Mouse (Mus musculus) heart, embryonic 15.5 days (tissue): ENCODE measurements around the gene Exog. TPM values are rescaled to one million over a fixed set of nuclear protein-coding genes. Genes with fewer than 3 reads are reported as not detected.

ENCODE experiments used
- ATAC-seq: fragments of 200-750 bp; cut with Nextera tagmentation; replicated peaks from 2 replicates; pipeline ENCODE4 v1.8.0; 2017; ENCODE audit warnings: low read depth, moderate TSS enrichment; ENCODE audit not compliant: insufficient number of reproducible peaks, insufficient read depth, low FRiP score
- H3K27ac ChIP-seq: fragments of 300-500 bp; sonication (generic); 2 replicates; pipeline ENCODE4 v1.5.1; 2015; ENCODE audit warnings: mild to moderate bottlenecking, inconsistent platforms
- H3K27me3 ChIP-seq: fragments of 300-500 bp; sonication (generic); 2 replicates; pipeline ENCODE4 v1.6.1; 2015; ENCODE audit warnings: inconsistent platforms
- H3K36me3 ChIP-seq: fragments of 300-500 bp; sonication (generic); 2 replicates; pipeline ENCODE4 v1.6.1; 2015; ENCODE audit warnings: mild to moderate bottlenecking, inconsistent platforms
- H3K4me1 ChIP-seq: fragments of 300-500 bp; sonication (generic); replicated peaks from 2 replicates; pipeline ENCODE4 v1.6.1; 2015; ENCODE audit warnings: inconsistent platforms
- H3K4me2 ChIP-seq: fragments of 300-500 bp; sonication (generic); 2 replicates; pipeline ENCODE4 v1.6.1; 2015; ENCODE audit warnings: inconsistent platforms, mild to moderate bottlenecking, moderate library complexity
- H3K4me3 ChIP-seq: fragments of 300-500 bp; sonication (generic); 2 replicates; pipeline ENCODE4 v1.5.1; 2015; ENCODE audit warnings: mild to moderate bottlenecking, inconsistent platforms
- H3K9ac ChIP-seq: fragments of 300-500 bp; sonication (generic); 2 replicates; pipeline ENCODE4 v1.6.1; 2015; ENCODE audit warnings: mild to moderate bottlenecking, inconsistent platforms
- H3K9me3 ChIP-seq: fragments of 300-500 bp; sonication (generic); replicated peaks from 2 replicates; pipeline ENCODE4 v1.6.1; 2016; ENCODE audit warnings: inconsistent platforms
- WGBS: fragments of 180-500 bp; shearing (Covaris S2); methylation state at CpG from one replicate; pipeline ENCODE4 v1.1.7; 2015; ENCODE audit warnings: mixed read lengths; 5-methylcytosine and 5-hydroxymethylcytosine counted together
- polyA plus RNA-seq: library from polyadenylated mRNA; unstranded; fragments of >200 nt; fragmentation: Nextera tagmentation; extraction: Ambion mirVana; gene quantifications from 2 replicates; pipeline ENCODE4 v1.2.1, GENCODE M21; 2015

The Exog gene
- 9.7 and 12.0 TPM in 2 replicates for polyA plus RNA-seq

DNA sequence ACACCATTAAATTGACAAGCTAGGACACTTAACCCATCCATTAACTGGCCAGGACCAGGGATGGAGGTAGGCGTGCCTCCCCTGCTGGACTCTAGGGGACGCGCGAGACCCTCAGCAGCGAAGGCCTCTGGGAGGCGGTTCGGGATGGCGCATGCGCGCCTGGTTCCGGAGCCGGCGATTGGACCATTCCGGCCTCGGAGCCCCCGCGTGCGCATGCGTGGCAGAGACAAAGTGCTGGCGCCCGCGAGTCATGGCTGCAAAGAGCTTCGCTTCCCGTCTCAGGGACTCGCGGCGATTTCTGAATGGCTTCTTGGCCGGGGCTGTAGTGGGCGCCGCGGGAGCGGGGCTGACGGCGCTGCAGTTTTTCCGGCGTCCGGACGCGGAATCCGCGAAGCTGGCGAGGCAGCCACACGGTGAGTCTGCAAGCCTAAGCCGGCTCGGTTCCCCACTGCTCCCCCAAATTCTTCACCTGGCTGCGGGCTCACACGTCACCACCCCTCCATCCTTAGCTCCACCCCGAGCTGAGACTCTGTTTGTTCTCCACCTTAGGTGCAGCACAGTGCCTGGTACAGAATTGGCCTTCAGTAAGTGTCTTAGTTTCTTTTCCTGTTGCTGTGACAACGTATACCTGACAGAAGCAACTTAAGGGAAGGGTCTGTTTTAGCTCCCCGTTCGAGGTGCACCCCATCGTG, at the start of gene Exog:
Gene Exog (plus strand): TSS at position 206 of the 692 bp plus-strand sequence.
- Histone ChIP-seq H3K4me3 (peak within 1 kb of the TSS; percentile 94), H3K9ac (peak within 1 kb of the TSS; percentile 90), H3K9me3 (no peaks in the 10 kb centered on the region), H3K4me1 (peaks cover 14% of the 10 kb centered on the region), H3K27me3 (no peaks in the 10 kb centered on the region), H3K4me2 (peak within 1 kb of the TSS; percentile 91), H3K27ac (peak within 1 kb of the TSS; percentile 79), H3K36me3 (peaks cover 24% of the 10 kb centered on the region)
- peak; percentile 93 for ATAC-seq
- under 1% methylated on average over 49 of the region's 52 CpGs for WGBS

DNA sequence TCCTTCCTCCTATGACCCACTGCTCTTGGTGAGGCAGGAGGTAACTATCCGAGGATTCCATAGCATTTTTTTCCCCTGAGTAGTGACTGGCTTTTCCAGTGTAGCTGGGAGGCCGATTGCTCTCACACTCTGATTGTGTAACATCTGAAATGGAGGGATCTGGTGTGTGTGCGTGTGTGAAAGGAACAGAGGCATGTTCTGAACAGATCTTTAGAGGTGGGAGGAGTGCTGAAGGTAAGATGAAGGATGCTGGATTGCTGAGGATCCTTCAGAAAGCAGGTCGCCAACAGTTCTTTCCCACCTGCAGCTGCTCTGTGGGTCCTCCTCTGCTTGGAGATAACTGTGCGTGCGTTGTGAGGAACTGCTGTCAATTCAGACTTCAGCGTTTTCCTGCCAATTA, 43.4 kb upstream of the Exog start:
- no peaks in the 10 kb centered on the region for H3K9me3 ChIP-seq
- H3K4me3 ChIP-seq, result peak overlapping the region; percentile 93
- 2% methylated on average over 7 of the region's 7 CpGs for WGBS
- peak overlapping the region; percentile 87 for H3K4me2 ChIP-seq
- H3K27ac ChIP-seq, result peak overlapping the region; percentile 59
- ATAC-seq, result no peak
- H3K27me3 ChIP-seq, result no peaks in the 10 kb centered on the region
- peak overlapping the region; percentile 45 for H3K9ac ChIP-seq
- no peaks in the 10 kb centered on the region for H3K36me3 ChIP-seq
- H3K4me1 ChIP-seq, result peaks cover 21% of the 10 kb centered on the region

DNA sequence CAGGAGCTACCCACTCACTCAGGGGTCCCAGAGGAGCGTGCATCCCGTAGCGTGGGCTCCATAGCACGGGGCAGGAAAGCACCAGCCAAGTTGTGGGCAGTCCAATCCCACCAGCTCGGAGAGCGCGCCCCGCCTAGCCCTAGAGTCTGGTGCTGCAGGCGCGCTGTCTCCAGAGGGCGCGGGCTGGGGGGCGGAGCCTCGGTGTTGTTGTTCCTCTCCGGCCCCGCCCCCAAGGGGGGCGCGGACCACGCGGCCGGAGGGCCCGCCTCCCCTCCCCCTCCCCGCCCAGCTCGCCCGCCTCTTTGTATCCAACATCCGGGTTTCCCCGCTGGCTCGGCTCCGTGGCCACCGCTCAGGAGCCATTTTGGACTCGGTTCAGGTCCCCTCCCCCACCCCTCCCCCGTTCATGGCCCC, 42.9 kb upstream of the Exog start, which contains the start of gene Acvr2b:
Gene Acvr2b (plus strand): TSS at position 318 of the 414 bp plus-strand sequence.
- WGBS, result under 1% methylated on average over 31 of the region's 32 CpGs
- Histone ChIP-seq H3K9ac (peak within 1 kb of the TSS; percentile 88), H3K27me3 (no peaks in the 10 kb centered on the region), H3K4me2 (peak within 1 kb of the TSS; percentile 87), H3K27ac (peak within 1 kb of the TSS; percentile 97), H3K36me3 (no peaks in the 10 kb centered on the region), H3K4me3 (peak within 1 kb of the TSS; percentile 93), H3K9me3 (no peaks in the 10 kb centered on the region), H3K4me1 (peaks cover 21% of the 10 kb centered on the region)
- peak; percentile 95 for ATAC-seq

DNA sequence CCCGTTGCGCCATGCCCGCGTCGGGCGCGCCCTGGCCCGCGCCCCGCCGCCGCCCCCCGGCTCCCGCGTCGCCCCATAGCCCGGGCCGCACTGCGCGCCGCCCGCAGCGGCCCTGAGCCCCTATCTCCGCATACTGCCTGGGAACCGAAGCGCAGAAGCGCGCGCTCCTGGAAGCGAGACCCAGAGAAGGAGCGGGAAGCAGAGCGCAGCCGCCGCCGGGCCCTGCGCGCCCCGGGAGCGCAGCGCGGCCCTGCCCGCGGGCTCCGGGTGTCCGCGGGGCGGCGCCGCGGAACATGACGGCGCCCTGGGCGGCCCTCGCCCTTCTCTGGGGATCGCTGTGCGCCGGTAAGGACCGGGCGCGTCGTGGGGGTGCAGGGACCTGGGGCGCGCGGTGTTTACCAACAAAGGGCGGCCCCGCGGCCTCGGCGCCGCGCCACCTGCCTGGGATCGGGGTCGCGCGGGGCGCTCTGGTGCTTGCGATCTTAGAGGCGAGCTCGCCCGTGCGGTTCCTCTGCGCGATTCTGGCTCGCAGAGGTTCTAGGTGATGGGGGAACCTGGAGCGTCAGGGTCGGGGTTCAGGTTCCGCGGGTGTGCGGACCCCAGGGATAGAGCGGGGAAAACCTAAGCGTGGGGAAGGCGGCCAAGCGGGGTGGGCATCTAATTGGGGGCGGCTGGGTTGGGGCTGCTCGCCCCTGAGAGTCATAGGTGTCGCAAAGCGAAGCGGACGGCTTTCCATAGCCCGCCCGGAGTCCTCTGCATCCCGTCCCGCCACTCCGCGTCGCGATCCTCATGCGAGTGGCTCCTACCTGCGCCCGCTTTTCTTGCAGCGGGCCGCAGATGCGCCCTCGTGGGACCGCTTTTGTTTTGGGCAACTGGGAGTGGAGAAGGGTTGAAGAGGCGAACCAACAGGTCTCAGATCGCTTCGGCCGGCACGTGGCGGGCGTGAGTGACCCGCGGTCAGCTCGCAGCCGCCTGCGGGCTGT, 42.2 kb upstream of the Exog start:
- H3K9ac ChIP-seq, result peak overlapping the region; percentile 88
- H3K4me3 ChIP-seq, result peak overlapping the region; percentile 93
- peaks cover 21% of the 10 kb centered on the region for H3K4me1 ChIP-seq
- H3K36me3 ChIP-seq, result no peaks in the 10 kb centered on the region
- ATAC-seq, result peak; percentile 48
- under 1% methylated on average over 110 of the region's 127 CpGs for WGBS
- no peaks in the 10 kb centered on the region for H3K27me3 ChIP-seq
- peak overlapping the region; percentile 97 for H3K27ac ChIP-seq
- no peaks in the 10 kb centered on the region for H3K9me3 ChIP-seq
- peak overlapping the region; percentile 87 for H3K4me2 ChIP-seq

DNA sequence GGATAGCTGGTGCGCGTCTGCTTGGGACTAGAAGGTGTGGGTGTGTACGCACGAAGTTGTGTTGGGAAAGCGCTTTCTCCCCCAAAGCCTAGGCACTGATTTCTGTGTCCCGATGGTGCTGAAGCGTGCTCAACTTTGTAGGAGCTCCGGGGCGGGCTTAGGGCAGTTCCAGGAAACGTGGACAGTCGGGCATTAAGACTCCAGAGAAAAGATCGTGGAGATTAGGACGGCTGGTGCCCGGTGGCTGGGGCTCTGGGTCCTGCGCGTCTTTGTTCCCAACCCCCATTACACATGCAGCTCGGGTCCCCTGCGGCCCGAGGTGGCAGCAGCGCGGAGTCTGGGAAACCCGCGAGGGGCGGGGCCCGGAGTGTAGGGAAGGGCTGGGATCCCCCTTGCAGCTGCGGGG, 41.5 kb upstream of the Exog start:
- Histone ChIP-seq H3K36me3 (no peaks in the 10 kb centered on the region), H3K27ac (peak overlapping the region; percentile 97; the same call in 1 of the 2 replicates), H3K4me1 (peaks cover 25% of the 10 kb centered on the region), H3K4me3 (peak overlapping the region; percentile 93), H3K9me3 (no peaks in the 10 kb centered on the region), H3K27me3 (no peaks in the 10 kb centered on the region), H3K4me2 (peak overlapping the region; percentile 87), H3K9ac (peak overlapping the region; percentile 88)
- under 1% methylated on average over 26 of the region's 26 CpGs for WGBS
- ATAC-seq, result no peak

DNA sequence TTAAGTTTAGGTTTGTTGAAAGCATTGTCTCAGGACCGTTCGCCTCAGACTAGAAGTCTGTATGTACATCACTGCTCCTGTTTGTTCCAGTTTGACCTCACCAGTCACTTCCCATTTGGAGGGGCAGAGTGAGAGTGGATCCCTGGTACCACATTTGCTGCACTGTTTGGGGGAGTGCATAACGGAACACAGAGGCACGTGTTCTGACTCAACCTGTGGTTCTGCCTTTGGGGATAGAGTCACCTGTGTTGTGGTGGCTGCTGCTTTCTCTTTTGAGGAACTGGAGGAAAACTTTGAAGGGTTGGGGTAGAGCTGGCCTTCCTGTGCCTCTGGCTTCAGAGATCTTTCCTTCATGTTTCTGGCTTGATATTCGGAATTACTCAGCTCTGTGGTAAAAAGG, 40.7 kb upstream of the Exog start:
- Histone ChIP-seq H3K27me3 (no peaks in the 10 kb centered on the region), H3K4me3 (peak overlapping the region; percentile 93), H3K9me3 (no peaks in the 10 kb centered on the region), H3K36me3 (no peaks in the 10 kb centered on the region), H3K9ac (no peak overlapping the region), H3K4me1 (peaks cover 31% of the 10 kb centered on the region), H3K27ac (no peak overlapping the region), H3K4me2 (peak overlapping the region; percentile 87)
- ATAC-seq, result no peak
- 72% methylated on average over 5 of the region's 5 CpGs for WGBS

DNA sequence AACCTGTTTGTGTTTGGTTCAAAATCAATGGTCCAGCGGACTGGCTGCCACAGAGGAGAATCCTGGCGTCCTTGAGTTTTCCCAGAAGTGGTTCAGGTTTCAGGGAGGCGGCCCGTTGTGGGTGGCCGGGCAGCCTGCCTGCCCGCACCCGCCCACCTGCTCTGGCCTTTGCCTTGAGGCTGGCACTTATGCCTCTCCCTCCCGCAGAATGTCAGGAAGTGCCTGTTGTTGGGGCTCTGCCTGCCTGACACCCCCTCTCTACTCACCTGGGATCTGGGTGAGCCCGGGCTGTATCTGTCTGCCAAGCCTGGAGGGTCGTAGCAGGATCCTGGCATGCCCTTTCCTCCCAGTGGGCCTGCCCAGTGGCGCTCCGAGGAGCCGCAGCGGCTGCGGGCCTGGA, 36.9 kb upstream of the Exog start:
- peaks cover 4% of the 10 kb centered on the region; the same call in 1 of the 2 replicates for H3K36me3 ChIP-seq
- peaks cover under 1% of the 10 kb centered on the region; the same call in 1 of the 2 replicates for H3K9me3 ChIP-seq
- WGBS, result 74% methylated on average over 15 of the region's 15 CpGs
- H3K4me2 ChIP-seq, result no peak overlapping the region
- ATAC-seq, result no peak
- H3K27me3 ChIP-seq, result no peaks in the 10 kb centered on the region
- H3K9ac ChIP-seq, result no peak overlapping the region
- H3K4me3 ChIP-seq, result no peak overlapping the region
- H3K4me1 ChIP-seq, result peaks cover 33% of the 10 kb centered on the region
- no peak overlapping the region for H3K27ac ChIP-seq

DNA sequence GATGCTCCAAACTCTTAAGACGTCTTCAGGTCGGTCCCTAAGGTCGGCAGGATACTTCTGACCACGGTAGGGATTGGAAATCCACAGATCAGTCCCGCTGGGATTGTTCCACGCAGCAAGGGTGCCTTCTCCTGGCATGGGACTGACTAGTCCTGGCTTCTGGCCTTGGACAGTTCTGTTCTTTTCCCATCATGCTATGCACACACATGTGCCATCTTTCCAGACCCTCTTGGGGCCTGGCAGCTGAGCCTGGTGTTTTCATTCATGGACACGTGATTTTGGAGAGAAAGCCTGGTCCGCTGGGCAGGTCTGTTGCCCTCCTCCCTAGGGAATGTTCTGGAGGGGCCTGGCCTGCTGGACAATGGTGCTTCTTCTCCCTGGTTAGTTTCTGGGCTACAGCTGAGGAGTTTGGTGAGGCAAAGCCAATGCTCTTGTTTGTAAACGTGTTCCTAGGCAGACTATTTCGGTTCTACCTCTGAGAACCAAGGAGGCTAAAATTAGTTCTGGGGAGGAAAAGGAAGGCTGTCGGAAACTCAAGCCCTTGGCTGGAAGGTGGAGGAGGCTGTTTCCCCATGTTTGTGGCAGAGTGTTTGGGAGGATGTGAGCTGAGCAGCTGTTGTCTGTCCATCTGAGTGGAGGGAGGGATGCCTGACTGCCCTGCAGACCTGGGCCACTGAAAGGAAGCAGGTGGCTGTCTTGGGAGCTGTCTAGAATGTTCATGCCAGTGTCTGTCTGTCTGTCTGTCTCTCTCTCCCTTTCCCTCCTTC, 35.7 kb upstream of the Exog start:
- Histone ChIP-seq H3K27me3 (no peaks in the 10 kb centered on the region), H3K4me1 (peaks cover 25% of the 10 kb centered on the region), H3K36me3 (peaks cover 8% of the 10 kb centered on the region), H3K4me3 (no peak overlapping the region), H3K4me2 (peak overlapping the region; percentile 35), H3K27ac (peak overlapping the region; percentile 71), H3K9me3 (peaks cover 5% of the 10 kb centered on the region), H3K9ac (no peak overlapping the region)
- ATAC-seq, result no peak
- 52% methylated on average over 11 of the region's 11 CpGs for WGBS

DNA sequence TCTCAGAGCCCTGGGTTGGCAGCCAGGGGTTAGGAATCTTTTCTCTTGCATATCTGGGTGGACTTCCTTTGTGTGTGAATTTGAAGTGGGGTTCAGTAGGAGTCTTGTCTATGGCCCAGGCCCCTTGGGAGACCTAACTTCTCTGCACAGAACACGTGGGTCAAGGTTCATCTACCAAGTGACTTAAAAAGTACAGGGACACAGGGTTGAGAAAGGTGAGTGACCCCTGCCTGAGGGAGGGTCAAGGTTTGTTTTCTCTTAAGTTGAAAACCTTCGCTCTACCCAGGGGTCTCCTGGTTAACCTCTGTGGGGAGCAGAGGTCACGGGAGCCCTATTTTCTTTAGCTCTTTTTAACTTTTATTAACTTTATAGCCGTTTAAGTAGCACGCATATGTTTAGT, 34.9 kb upstream of the Exog start:
- peaks cover 8% of the 10 kb centered on the region for H3K36me3 ChIP-seq
- no peak for ATAC-seq
- H3K4me1 ChIP-seq, result peaks cover 22% of the 10 kb centered on the region
- no peak overlapping the region for H3K4me2 ChIP-seq
- H3K9me3 ChIP-seq, result peaks cover 5% of the 10 kb centered on the region
- no peak overlapping the region for H3K27ac ChIP-seq
- H3K9ac ChIP-seq, result no peak overlapping the region
- WGBS, result 85% methylated on average over 5 of the region's 5 CpGs
- no peak overlapping the region for H3K4me3 ChIP-seq
- H3K27me3 ChIP-seq, result no peaks in the 10 kb centered on the region

DNA sequence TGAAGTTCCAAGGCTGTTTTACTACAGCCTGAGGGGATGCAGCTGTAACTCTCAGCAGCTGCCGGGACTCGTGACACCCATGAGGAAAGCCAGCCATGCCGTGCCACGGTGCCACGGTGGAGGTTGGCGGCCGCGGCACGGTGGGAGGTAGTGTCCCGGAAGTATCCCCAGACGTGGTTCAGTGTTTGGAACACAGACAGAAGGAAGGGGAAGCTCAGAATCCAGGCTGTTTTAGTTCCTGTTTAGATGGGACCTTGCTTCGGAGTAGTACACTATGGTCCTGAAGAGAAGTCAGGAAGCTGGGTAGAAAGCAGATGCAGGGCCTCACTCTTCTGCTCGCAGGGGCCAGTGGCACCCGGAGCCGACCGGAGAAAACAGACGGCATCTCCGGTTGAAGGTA, 26.7 kb upstream of the Exog start:
- ATAC-seq, result no peak
- H3K4me2 ChIP-seq, result peak overlapping the region; percentile 18

More for the DNA sequence above, 26.7 kb upstream of the Exog start:
- no peak overlapping the region for H3K4me3 ChIP-seq
- no peaks in the 10 kb centered on the region for H3K27me3 ChIP-seq
- peaks cover 3% of the 10 kb centered on the region for H3K9me3 ChIP-seq
- peaks cover 3% of the 10 kb centered on the region for H3K36me3 ChIP-seq
- no peak overlapping the region for H3K27ac ChIP-seq
- H3K9ac ChIP-seq, result no peak overlapping the region
- WGBS, result 47% methylated on average over 18 of the region's 18 CpGs
- H3K4me1 ChIP-seq, result peaks cover 25% of the 10 kb centered on the region
